Mouse (Mus musculus) brain, embryonic 14.5 days (tissue): ENCODE data around the gene Cog2.

Source experiments
- CTCF ChIP-seq: fragments of 200-500 bp; IDR thresholded peaks from 2 replicates; pipeline ENCODE4 v1.5.1; 2012; ENCODE audit warnings: inconsistent platforms, mild to moderate bottlenecking, moderate library complexity, borderline replicate concordance; ENCODE audit not compliant: insufficient read depth, insufficient read length; ENCODE audit errors: extremely low read depth
- POLR2A ChIP-seq: fragments of 200-500 bp; IDR thresholded peaks from 2 replicates; pipeline ENCODE4 v1.6.1; 2012; ENCODE audit warnings: mild to moderate bottlenecking, inconsistent platforms, borderline replicate concordance; ENCODE audit not compliant: poor library complexity, insufficient read depth, insufficient read length, severe bottlenecking; ENCODE audit errors: extremely low read depth

- TF ChIP-seq CTCF (no peak), POLR2A (no peak)
Observed at GRCm38 (mm10) chr8:124499938-124500239, 20.7 kb upstream of the Cog2 start.
